Mouse (Mus musculus) layer of hippocampus, adult 2 months (tissue): Measurements from ENCODE around the gene Cfb. TPM values are rescaled to one million over a fixed set of nuclear protein-coding genes. Genes with fewer than 3 reads are reported as not detected.
"Not testable (repeated sequence)": the region's sequence is repeated elsewhere in the genome, so short reads cannot be mapped to it uniquely, and the experiment has no call there.

Experiments used
- DNase-seq, 2 experiments: peaks; one replicate each; pipeline ENCODE4 v3.0.0; 2022; ENCODE audit warnings: low spot score in 2 of 2
- H3K27ac ChIP-seq: fragments of 200-600 bp; 2 replicates; pipeline ENCODE4 v1.8.1; 2022
- H3K4me3 ChIP-seq: fragments of 200-600 bp; 2 replicates; pipeline ENCODE4 v1.8.1; 2022; ENCODE audit warnings: mild to moderate bottlenecking
- CTCF ChIP-seq: fragments of 200-600 bp; conservative IDR thresholded peaks from 2 replicates; pipeline ENCODE4 v1.8.1; 2022; ENCODE audit warnings: antibody characterized with exemption, mild to moderate bottlenecking, moderate library complexity
- microRNA-seq, 2 experiments: library from miRNA; unstranded; fragments of <30 nt; microRNA quantifications; one replicate each; pipeline ENCODE4 v1.2.0; 2021
- total RNA-seq, 2 experiments: library from RNA; stranded (reverse); gene quantifications; 2 replicates each; pipeline ENCODE4 v1.2.3; 2021

The Cfb gene
- total RNA-seq, 2 experiments from 2014 or later: not detected

DNA sequence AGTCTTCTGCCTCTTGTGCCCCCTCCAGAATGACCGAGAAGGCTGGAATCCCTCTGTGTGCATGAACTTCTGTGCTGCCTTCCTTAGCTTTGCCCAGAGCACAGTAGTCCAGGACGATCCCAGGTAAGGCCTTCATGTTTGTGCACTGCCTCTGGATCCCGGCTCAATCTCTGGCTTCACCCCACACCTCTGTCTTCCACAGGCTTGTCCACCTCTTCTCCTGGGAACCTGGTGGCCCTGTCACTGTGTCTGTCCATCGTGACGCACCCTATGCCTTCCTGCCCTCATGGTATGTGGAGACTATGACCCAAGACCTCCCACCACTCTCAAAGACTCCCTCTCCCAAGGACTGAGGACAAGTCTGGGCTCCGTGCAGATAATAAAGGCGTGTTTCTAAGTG lies 23.5 kb downstream of the Cfb start:
- H3K27ac ChIP-seq: no peak overlapping the region
- no peak for DNase-seq
- TF ChIP-seq CTCF: no peak
- no peak overlapping the region for H3K4me3 ChIP-seq

DNA sequence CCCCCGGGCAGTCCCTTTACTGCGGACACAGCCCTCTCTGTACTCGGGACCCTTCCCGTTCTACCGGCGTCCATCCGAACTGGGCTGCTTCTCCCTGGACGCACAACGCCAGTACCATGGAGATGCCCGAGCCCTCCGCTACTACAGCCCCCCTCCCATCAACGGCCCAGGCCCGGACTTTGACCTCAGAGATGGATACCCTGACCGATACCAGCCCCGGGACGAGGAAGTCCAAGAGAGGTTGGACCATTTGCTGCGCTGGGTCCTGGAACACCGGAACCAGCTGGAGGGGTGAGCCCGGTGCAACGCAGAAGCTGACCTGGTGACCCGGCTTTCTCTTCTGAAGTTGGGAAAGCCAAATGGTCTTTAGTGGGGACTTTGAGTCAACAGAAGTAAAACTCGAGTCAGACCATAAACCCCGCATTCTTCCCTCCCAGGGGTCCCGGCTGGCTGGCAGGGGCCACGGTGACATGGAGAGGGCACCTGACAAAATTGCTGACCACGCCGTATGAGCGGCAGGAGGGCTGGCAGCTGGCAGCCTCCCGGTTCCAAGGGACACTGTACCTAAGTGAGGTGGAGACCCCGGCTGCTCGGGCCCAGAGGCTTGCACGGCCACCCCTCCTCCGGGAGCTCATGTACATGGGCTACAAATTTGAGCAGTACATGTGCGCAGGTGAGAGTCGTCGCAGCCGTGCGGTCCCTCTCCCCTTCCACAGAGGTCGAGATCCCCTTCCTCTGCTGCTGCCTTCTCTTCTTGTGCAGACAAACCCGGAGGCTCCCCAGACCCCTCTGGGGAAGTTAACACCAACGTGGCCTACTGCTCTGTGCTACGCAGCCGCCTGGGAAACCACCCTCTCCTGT lies 24.6 kb downstream of the Cfb start:
- no peak for TF ChIP-seq CTCF
- H3K27ac ChIP-seq: peak overlapping the region; percentile 88
- no peak for DNase-seq
- H3K4me3 ChIP-seq: peak overlapping the region; percentile 59

DNA sequence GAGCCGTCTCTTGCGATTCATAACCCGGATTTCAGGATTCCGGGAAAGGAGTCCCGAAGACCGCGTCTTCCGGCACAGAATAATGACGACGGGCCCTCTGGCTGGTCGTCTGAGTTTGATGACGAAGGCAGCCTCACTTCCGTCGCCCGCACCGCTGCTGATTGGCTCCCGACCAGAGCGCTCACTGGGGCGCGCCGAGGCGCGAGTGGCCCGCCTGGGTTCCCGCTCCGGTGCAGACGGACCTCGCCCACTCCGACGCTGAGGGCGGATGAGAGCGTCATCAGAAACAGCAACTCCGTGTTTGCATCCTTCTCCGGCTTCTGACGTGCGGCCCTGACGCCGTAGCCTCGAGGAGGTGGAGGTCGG lies 25.5 kb downstream of the Cfb start, which contains the start of the genes Stk19 and Dxo:
Gene Stk19, minus strand, starts transcription at position 90 of the 366 bp plus-strand sequence.
Gene Dxo, plus strand, starts transcription at position 164 of the 366 bp plus-strand sequence.
- Histone ChIP-seq H3K27ac (peak within 1 kb of the TSS; percentile 88), H3K4me3 (peak within 1 kb of the TSS; percentile 59)
- no peak for TF ChIP-seq CTCF
- peak; percentile 96 to 97 for DNase-seq

DNA sequence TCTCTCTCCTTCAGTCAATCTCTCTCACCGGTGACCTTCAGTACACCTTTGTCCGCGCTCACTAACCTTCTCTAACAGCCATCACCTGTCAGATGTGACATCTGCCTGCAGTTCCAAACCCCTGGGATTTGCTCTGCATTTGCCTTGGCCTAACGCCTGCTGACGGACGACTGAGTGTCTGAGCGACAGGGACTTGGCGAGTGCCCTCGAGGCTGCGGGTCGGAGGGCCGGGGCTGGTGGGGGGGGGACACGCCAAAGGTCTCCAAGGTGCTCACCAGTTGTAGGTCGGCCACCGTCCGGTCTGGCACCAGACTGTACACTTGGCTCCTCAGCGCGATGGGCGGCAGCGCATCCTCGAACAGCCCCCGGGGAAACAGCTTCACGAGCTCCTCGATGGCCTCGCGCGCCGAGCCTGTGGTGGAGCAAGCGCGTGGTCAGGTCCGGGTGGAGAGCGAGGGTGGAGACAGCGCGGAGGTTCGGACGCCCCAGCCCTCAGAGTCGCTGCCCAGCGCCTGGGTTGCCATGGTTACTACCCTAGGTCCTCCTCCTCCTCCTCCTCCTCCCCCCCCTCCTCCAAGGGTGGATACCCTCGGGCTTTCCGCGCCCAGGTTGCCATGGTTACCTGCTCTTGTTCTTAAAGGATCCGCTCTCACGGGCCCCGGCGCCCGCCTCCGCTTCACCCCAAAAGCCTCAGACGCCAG lies 26.0 kb downstream of the Cfb start:
- Histone ChIP-seq H3K27ac (peak overlapping the region; percentile 88), H3K4me3 (peak overlapping the region; percentile 59)
- no peak for DNase-seq
- TF ChIP-seq CTCF: no peak

DNA sequence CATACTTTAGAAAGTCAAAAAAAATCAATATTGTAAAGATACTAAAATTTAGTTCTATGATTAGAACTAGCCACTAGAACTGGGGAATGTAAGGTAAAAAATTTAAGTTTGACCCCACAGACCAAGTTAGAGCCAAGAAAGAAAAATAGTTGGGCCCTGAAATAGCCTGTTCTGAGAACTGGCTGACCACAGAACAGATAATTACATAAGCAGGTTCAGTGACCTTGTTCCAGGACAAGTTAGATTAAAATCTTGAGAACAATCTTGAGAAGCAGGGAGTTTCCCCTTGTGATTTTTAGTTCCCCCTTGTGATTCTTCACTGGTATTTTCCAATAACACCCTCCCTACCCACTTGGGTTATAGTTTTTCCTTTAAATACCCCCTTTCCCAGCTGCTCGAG lies 31.5 kb downstream of the Cfb start:
- not testable (repeated sequence) for DNase-seq, H3K4me3 ChIP-seq, H3K27ac ChIP-seq

DNA sequence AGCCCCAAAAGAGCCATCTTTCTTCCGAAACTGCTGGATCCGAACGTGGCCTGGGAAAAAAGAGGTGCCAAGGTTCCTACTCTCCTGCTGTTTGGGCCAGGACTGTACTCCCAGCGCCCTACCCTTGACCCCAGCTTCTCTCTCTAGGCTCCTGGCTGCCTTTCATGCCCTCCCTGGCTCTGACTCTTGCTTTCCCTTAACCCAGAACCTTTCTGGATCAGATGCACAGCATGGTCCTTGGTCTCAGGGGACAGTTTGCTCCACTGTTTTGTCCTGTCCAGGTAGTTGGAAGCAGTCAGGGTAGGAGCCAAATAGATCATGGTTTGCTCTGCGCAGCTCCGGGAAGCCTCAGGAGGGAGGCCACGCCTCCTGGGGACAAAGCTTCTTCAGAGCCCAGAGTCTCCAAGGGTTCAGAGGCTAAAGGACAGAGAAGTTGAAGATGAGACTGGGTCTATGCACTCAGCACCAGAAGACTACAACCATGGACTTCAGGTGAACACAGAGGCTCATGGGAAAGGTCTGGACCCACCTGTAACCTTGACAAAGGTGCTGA lies 47.4 kb downstream of the Cfb start:
- no peak for TF ChIP-seq CTCF
- DNase-seq: no peak
- Histone ChIP-seq H3K4me3 (no peak overlapping the region), H3K27ac (no peak overlapping the region)

DNA sequence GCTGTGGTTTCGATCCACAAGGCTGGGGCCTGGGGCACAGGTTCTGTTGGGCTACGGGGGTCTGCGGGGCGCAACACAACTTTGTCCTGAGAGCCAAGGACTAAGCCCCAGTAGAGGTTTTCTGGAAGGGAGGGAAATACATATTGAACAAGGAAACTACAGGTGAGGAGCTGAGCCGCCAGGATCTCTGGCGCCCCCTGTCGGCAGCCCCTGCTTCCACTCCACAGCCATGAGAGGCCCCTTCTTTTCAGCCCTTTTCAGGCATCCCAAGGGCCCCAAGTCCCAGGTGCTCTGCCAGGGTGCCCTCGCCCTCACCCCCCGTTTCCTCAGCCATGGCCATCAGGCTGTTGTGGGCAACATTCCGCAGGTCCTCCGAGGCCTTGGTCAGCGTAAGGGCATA lies 48.6 kb downstream of the Cfb start:
- not testable (repeated sequence) for H3K27ac ChIP-seq, H3K4me3 ChIP-seq
- peak; percentile 86 for TF ChIP-seq CTCF
- DNase-seq: peak in 1 of 2 experiments; percentile 53

DNA sequence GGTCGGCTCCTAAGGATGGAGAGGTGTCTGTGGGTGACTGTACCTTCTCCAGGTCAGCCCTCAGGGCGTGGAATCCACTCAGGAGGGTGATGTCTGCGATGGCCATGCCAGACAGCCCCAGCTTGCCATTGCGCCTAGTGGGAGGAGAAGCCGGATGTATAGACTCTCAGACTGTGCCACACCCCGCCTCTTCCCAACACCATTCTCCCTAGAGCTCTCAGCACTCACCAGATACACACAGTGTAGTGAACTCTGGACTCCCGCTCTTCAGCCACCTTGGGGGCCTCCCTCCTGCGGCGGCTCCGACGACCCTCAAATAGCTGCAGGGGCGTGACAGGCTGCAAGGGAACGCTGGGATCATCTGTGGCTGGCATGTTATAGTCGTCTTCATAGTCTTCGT lies 51.0 kb downstream of the Cfb start:
- no peak overlapping the region for H3K4me3 ChIP-seq
- TF ChIP-seq CTCF: no peak
- no peak for DNase-seq

DNA sequence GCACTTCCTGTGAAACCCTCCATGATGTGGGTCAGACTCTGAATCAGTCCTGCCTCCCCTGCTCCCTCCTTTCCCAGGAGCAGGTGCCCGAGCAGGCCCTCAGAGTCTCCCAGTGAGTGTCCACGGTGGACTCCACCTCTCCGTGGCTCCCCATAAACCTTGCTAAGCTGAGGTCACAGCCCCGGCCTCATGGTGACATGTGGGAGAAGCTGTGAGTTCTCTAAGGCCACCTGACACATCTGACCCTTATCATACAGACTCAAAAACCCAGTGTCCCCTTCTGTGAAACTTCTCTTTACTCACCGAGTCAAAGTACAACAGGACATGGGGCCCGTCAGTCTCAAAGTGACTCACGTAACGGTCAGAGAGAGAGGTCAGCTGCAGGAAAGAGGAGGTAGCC lies 51.5 kb downstream of the Cfb start:
- DNase-seq, H3K4me3 ChIP-seq, H3K27ac ChIP-seq: not testable (repeated sequence)

More for the DNA sequence above, 51.0 kb downstream of the Cfb start:
- no peak overlapping the region for H3K27ac ChIP-seq

DNA sequence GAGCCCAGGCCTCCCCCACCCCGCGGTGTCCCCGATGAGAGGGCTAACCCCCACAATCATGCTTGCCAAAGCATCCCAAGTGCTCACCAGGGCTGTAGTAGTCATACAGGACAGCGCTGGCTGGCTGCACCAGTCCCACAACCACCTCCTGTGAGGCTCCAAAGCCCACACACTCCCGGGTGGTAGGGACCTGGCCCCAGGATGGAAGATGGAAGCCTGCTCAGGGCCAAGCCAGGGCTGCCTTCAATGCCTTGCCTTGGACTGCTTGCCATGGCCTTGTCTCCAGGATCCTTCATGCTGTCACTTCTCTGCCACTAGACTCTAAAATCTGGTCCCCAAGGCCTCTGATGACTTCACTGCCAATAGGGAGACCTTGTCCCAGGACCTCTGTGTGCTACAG lies 51.9 kb downstream of the Cfb start:
- DNase-seq, H3K4me3 ChIP-seq, H3K27ac ChIP-seq: not testable (repeated sequence)

DNA sequence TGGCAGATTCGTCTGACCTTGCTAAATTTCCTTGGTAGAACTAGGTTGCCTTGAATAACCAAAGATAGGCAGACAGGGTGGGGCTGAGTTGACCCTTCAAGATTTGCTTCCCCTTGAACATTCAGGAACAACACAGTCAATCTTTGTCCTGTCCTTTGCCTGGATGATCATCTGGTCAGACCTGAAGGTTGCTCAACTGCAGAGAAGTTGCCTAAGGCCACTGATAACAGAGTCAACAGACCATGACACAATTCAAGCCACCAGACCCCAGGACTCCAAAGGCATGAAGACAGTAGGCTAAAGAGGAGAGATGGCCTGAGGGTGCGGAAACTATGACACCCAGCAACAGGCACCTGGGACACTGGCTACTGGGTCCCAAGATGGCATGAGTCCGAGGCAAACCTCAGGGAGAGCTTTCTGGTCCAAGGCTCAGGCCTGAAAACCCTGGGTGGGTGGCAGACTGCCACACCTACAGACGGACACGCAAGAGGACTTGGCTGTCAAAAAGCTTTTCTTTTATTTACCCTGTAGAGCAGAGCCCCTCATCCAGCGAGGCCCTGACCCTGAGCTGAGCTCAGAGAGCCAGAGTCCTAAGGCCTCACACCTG lies 53.6 kb downstream of the Cfb start:
- no peak overlapping the region for H3K4me3 ChIP-seq
- TF ChIP-seq CTCF: no peak
- DNase-seq: no peak
- no peak overlapping the region for H3K27ac ChIP-seq

DNA sequence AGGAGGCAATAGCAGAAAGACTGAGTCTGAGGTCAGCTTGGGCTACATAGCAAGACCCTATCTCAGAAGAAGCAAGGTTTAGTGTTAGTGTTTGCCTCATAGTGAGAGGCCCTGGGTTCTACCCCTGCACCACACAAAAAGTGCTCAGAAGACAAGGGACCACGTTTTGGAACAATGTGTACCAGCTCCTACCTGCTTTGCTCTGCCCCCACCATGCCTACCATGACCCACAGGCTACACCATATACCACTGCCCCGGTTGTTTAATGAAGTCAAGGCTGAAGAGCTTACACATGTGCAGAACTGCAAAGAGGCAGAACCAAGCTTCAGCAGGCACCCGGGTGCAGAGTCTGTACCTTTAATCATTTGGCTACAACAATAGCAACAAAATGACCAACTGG lies 55.1 kb downstream of the Cfb start:
- DNase-seq: no peak
- no peak overlapping the region for H3K27ac ChIP-seq
- no peak for TF ChIP-seq CTCF
- no peak overlapping the region for H3K4me3 ChIP-seq

Small RNA genes within 50 kb of the gene (microRNA-seq; reads per million reads assigned to microRNA genes)
- 0.64 to 1.5 reads per million in 2 experiments for gene Mir6970
- gene Mir6971: 5.9 to 7.0 reads per million in 2 experiments
- gene Mir6972: 0 reads per million in 2 experiments

Other genes with a start within 250 kb of the Cfb start
- 1 to 10 TPM; 1.7 to 2.4 TPM for gene Egfl8, start 246.5 kb downstream of the Cfb start, total RNA-seq
- 10 to 100 TPM; 46.8 to 55.8 TPM for gene Ppt2, start 234.0 kb downstream of the Cfb start, total RNA-seq
- gene Prrt1, start 233.0 kb downstream of the Cfb start, total RNA-seq: 100 to 1,000 TPM; 276 to 305 TPM
- gene Fkbpl, start 217.8 kb downstream of the Cfb start, total RNA-seq: 10 to 100 TPM; 16.2 to 18.8 TPM
- 10 to 100 TPM; 92.0 to 93.2 TPM for gene Atf6b, start 215.4 kb downstream of the Cfb start, total RNA-seq
- 10 to 100 TPM; 10.9 to 11.0 TPM for gene Tnxb, start 192.0 kb downstream of the Cfb start, total RNA-seq
- 10 to 100 TPM; 27.2 to 28.7 TPM for gene C4b, start 118.6 kb downstream of the Cfb start, total RNA-seq
- under 1 TPM in 1 of 2 experiments, not detected in 1; 0.42 TPM for gene Cyp21a1, start 58.0 kb downstream of the Cfb start, total RNA-seq
- gene Stk19, start 25.6 kb downstream of the Cfb start, total RNA-seq: 10 to 100 TPM; 55.5 to 61.3 TPM
- gene Dxo, start 25.5 kb downstream of the Cfb start, total RNA-seq: 10 to 100 TPM; 39.7 to 42.3 TPM
- 10 to 100 TPM; 75.1 to 78.3 TPM for gene Skiv2l, start 12.3 kb downstream of the Cfb start, total RNA-seq
- 10 to 100 TPM; 34.9 to 38.1 TPM for gene Nelfe, start 12.1 kb downstream of the Cfb start, total RNA-seq
- gene Zbtb12, start 17.0 kb upstream of the Cfb start, total RNA-seq: 1 to 10 TPM; 7.5 to 9.0 TPM
- gene Gm20547, start 19.5 kb upstream of the Cfb start, total RNA-seq: not detected
- 1 to 10 TPM; 1.1 to 1.8 TPM for gene C2, start 35.7 kb upstream of the Cfb start, total RNA-seq
- 100 to 1,000 TPM; 181 to 190 TPM for gene Ehmt2, start 36.0 kb upstream of the Cfb start, total RNA-seq
- gene Slc44a4, start 51.9 kb upstream of the Cfb start, total RNA-seq: under 1 TPM in 1 of 2 experiments, not detected in 1; 0.29 TPM
- gene Neu1, start 68.7 kb upstream of the Cfb start, total RNA-seq: 10 to 100 TPM; 39.4 to 43.1 TPM
- gene Hspa1b, start 96.7 kb upstream of the Cfb start, total RNA-seq: 10 to 100 TPM; 21.4 to 24.7 TPM
- gene Gm20481, start 107.4 kb upstream of the Cfb start, total RNA-seq: not detected
- gene Hspa1a, start 109.6 kb upstream of the Cfb start, total RNA-seq: 10 to 100 TPM; 16.9 to 18.1 TPM
- under 1 TPM; 0.44 to 0.49 TPM for gene Hspa1l, start 110.2 kb upstream of the Cfb start, total RNA-seq
- gene Lsm2, start 119.3 kb upstream of the Cfb start, total RNA-seq: 10 to 100 TPM; 15.9 to 21.8 TPM
- gene Vars, start 138.5 kb upstream of the Cfb start, total RNA-seq: 10 to 100 TPM; 48.2 to 55.1 TPM
- gene Vwa7, start 154.1 kb upstream of the Cfb start, total RNA-seq: under 1 TPM; 0.20 to 0.26 TPM
- under 1 TPM in 1 of 2 experiments, not detected in 1; 0.67 TPM for gene Sapcd1, start 165.5 kb upstream of the Cfb start, total RNA-seq
- gene Msh5, start 184.2 kb upstream of the Cfb start, total RNA-seq: 1 to 10 TPM in 1 of 2 experiments, under 1 TPM in 1; 0.26 to 1.1 TPM
- gene Clic1, start 187.4 kb upstream of the Cfb start, total RNA-seq: 1 to 10 TPM; 9.2 to 9.6 TPM
- gene Ddah2, start 196.5 kb upstream of the Cfb start, total RNA-seq: 10 to 100 TPM; 13.7 to 15.8 TPM
- gene Ly6g6c, start 202.9 kb upstream of the Cfb start, total RNA-seq: not detected
- gene Mpig6b, start 203.7 kb upstream of the Cfb start, total RNA-seq: not detected
- 1 to 10 TPM; 2.5 to 3.5 TPM for gene Ly6g6e, start 214.4 kb upstream of the Cfb start, total RNA-seq
- 1 to 10 TPM; 1.1 TPM for gene Ly6g6d, start 215.5 kb upstream of the Cfb start, total RNA-seq
- gene Ly6g6f, start 223.1 kb upstream of the Cfb start, total RNA-seq: under 1 TPM in 1 of 2 experiments, not detected in 1; 0.52 TPM
- 100 to 1,000 TPM; 110 to 113 TPM for gene Abhd16a, start 226.7 kb upstream of the Cfb start, total RNA-seq
- not detected for gene Ly6g5c, start 245.8 kb upstream of the Cfb start, total RNA-seq